Comparison of ENCODE assay signal across 24 mouse cellular contexts in genomic region chr12:54603542-54604167, GRCm38 (mm10).
"Had no signal": no experiment of that assay in that cellular context is flagged by ENCODE, and none has a peak within 500 bp of the region (broad histone marks: within the 10 kb centered on the region; RNA-seq: fewer than 3 reads in every experiment).

No protein-coding gene starts in this region.

- H3K27ac ChIP-seq: gastrocnemius, adult 2 months; heart, adult 2 months; heart, embryonic 13.5 days; heart, embryonic 15.5 days; hindbrain, embryonic 13.5 days; hindbrain, embryonic 15.5 days; hindbrain, postnatal 0 days; layer of hippocampus, adult 2 months; left cerebral cortex, adult 2 months; limb, embryonic 10.5 days; limb, embryonic 12.5 days; liver, embryonic 13.5 days had no signal

- H3K4me2 ChIP-seq: heart, embryonic 11.5 days; heart, embryonic 13.5 days; heart, embryonic 15.5 days; hindbrain, embryonic 13.5 days; hindbrain, embryonic 15.5 days; limb, embryonic 12.5 days; liver, embryonic 11.5 days; liver, embryonic 13.5 days had no signal

- ATAC-seq: hindbrain, postnatal 0 days had no signal

- H3K27me3 ChIP-seq: heart, embryonic 13.5 days; heart, embryonic 15.5 days; hindbrain, embryonic 13.5 days; hindbrain, embryonic 15.5 days; limb, embryonic 12.5 days; liver, embryonic 13.5 days had no signal

- DNase-seq: gastrocnemius, adult 2 months; gastrocnemius, postnatal 10 days; gastrocnemius, postnatal 25 days; heart, adult 2 months; heart, postnatal 14 days; heart, postnatal 36 days; kidney, adult 18-20 months; kidney, adult 8-10 months; kidney, postnatal 10 days; kidney, postnatal 25 days; kidney, postnatal 4 days; liver; liver, embryonic 13.5 days had no signal

- H3K9me3 ChIP-seq: heart, embryonic 13.5 days; heart, embryonic 15.5 days; hindbrain, embryonic 13.5 days; hindbrain, embryonic 15.5 days; limb, embryonic 10.5 days; liver, embryonic 13.5 days had no signal

- H3K4me1 ChIP-seq: heart, embryonic 15.5 days; hindbrain, embryonic 13.5 days; hindbrain, embryonic 15.5 days; limb, embryonic 10.5 days; liver, embryonic 13.5 days had no signal

- H3K9ac ChIP-seq: heart, embryonic 13.5 days; heart, embryonic 15.5 days; hindbrain, embryonic 13.5 days; hindbrain, embryonic 15.5 days; limb, embryonic 12.5 days; liver, embryonic 13.5 days had no signal

- H3K36me3 ChIP-seq: heart, embryonic 13.5 days; heart, embryonic 15.5 days; hindbrain, embryonic 13.5 days; hindbrain, embryonic 15.5 days; limb, embryonic 10.5 days; limb, embryonic 12.5 days; liver, embryonic 13.5 days had no signal

- H3K4me3 ChIP-seq: gastrocnemius, adult 2 months; heart, adult 2 months; heart, embryonic 13.5 days; heart, embryonic 15.5 days; hindbrain, embryonic 13.5 days; hindbrain, embryonic 15.5 days; layer of hippocampus, adult 2 months; left cerebral cortex, adult 2 months; limb, embryonic 10.5 days; limb, embryonic 12.5 days; liver, embryonic 13.5 days had no signal
